Mouse (Mus musculus): ENCODE data around the gene Epb41l1. TPM values are rescaled to one million over a fixed set of nuclear protein-coding genes. Genes with fewer than 3 reads are reported as not detected.

Gene Epb41l1
- polyA plus RNA-seq, 1 experiment from 2014 or later: 0.49 TPM

DNA sequence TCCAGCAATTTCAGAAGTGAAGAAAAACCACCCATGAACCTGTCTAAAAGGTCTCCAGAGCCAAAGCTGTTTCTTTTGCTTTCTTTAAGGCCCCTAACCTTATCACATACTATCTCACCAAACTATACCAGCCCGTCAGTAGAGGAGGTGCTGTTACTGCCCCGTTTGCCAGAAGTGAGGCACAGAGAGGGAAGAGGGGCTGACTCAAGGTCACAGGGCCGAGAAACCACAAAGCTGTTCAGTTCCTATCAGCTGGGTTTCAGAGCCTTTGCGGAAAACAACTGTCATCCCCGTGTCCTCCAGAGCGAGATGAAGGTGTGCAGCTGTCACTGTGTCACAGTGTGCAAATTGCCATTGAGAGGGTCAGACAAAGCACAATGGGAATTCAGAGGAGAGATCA, 21.2 kb downstream of the Epb41l1 start:
- H3K4me3 ChIP-seq (ENCODE audit: low read depth, low read length): no peak overlapping the region
- no peak overlapping the region for H3K9ac ChIP-seq (replicated peaks)
- peaks cover 5% of the 10 kb centered on the region; the same call in 1 of the 2 replicates for H3K36me3 ChIP-seq (replicated peaks; ENCODE audit: insufficient read depth, low read length)
- no peak for TF ChIP-seq CTCF (IDR thresholded peaks at IDR 0.05; ENCODE audit: low read depth)
- no peak for TF ChIP-seq EP300 (IDR thresholded peaks at IDR 0.05; ENCODE audit: low read depth)
- no peak overlapping the region for H3K4me2 ChIP-seq (ENCODE audit: low read depth, low read length)
- H3K27ac ChIP-seq (ENCODE audit: low read depth): no peak overlapping the region
- 15% methylated on average over 6 of the region's 6 CpGs for WGBS (ENCODE audit: insufficient replicate concordance)
- H3K9me3 ChIP-seq (ENCODE audit: low read length): no peaks in the 10 kb centered on the region
- DNase-seq (no peak), ATAC-seq (no peak)
- H3K4me1 ChIP-seq (ENCODE audit: insufficient read depth): peaks cover 7% of the 10 kb centered on the region
- H3K27me3 ChIP-seq (ENCODE audit: insufficient read depth, low read length): no peaks in the 10 kb centered on the region

- Histone ChIP-seq H3K27ac (ENCODE audit: low read depth) (no peak overlapping the region), H3K9me3 (ENCODE audit: low read length) (no peaks in the 10 kb centered on the region), H3K9ac (replicated peaks) (no peak overlapping the region), H3K27me3 (ENCODE audit: insufficient read depth, low read length) (no peaks in the 10 kb centered on the region), H3K4me2 (ENCODE audit: low read depth, low read length) (no peak overlapping the region), H3K4me3 (ENCODE audit: low read depth, low read length) (no peak overlapping the region), H3K36me3 (replicated peaks; ENCODE audit: insufficient read depth, low read length) (peaks cover 5% of the 10 kb centered on the region; the same call in 1 of the 2 replicates), H3K4me1 (ENCODE audit: insufficient read depth) (peaks cover 7% of the 10 kb centered on the region)
- no peak for DNase-seq
- no peak for ATAC-seq
- WGBS (ENCODE audit: insufficient replicate concordance): 69% methylated on average over 1 of the region's 1 CpGs
- TF ChIP-seq CTCF (IDR thresholded peaks at IDR 0.05; ENCODE audit: low read depth): no peak
- TF ChIP-seq EP300 (IDR thresholded peaks at IDR 0.05; ENCODE audit: low read depth): no peak
Observed at GRCm38 (mm10) chr2:156443323-156443722, 22.6 kb downstream of the Epb41l1 start.

DNA sequence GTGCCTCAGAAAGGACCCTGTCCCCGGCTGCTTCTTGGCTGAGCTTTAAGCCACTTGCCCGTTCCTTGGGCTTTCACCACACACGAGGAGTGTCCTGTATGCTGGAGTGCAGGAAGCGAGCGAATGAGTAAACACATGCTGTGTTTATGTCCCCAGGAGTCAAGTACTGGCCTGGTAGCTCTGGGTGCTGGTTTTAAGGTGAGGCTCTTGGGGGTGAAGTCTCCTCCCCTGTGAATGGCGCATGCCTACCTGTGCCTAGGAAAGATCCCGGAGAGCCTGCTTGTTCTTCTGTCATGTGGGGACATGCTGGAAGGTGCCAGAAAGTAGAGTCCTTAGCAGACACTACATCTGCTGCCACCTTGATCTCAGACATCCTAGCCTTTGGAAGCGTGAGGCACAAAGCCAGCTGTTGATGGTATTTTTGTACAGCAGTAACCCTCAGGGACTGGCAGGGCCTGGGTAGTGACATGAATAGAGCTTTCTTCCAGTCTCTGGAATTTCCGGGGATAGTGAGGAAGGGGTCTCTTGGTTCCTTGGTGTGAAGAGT, 25.9 kb downstream of the Epb41l1 start:
- DNase-seq (no peak), ATAC-seq (no peak)

GRCm38 (mm10) chr2:156447413-156448295, 26.9 kb downstream of the Epb41l1 start:
- TF ChIP-seq CTCF (IDR thresholded peaks at IDR 0.05; ENCODE audit: low read depth): no peak
- TF ChIP-seq EP300 (IDR thresholded peaks at IDR 0.05; ENCODE audit: low read depth): no peak
- 31% methylated on average over 10 of the region's 10 CpGs for WGBS (ENCODE audit: insufficient replicate concordance)
- H3K9ac ChIP-seq (replicated peaks): no peak overlapping the region
- no peaks in the 10 kb centered on the region for H3K27me3 ChIP-seq (ENCODE audit: insufficient read depth, low read length)
- H3K4me1 ChIP-seq (ENCODE audit: insufficient read depth): no peaks in the 10 kb centered on the region
- H3K9me3 ChIP-seq (ENCODE audit: low read length): no peaks in the 10 kb centered on the region
- no peak for DNase-seq
- no peak overlapping the region for H3K4me3 ChIP-seq (ENCODE audit: low read depth, low read length)
- H3K27ac ChIP-seq (ENCODE audit: low read depth): no peak overlapping the region
- ATAC-seq: no peak
- H3K4me2 ChIP-seq (ENCODE audit: low read depth, low read length): no peak overlapping the region
- H3K36me3 ChIP-seq (replicated peaks; ENCODE audit: insufficient read depth, low read length): peaks cover 5% of the 10 kb centered on the region; the same call in 1 of the 2 replicates

More for the DNA sequence above, 25.9 kb downstream of the Epb41l1 start:
- Histone ChIP-seq H3K36me3 (replicated peaks; ENCODE audit: insufficient read depth, low read length) (peaks cover 5% of the 10 kb centered on the region; the same call in 1 of the 2 replicates), H3K9ac (replicated peaks) (no peak overlapping the region), H3K4me1 (ENCODE audit: insufficient read depth) (no peaks in the 10 kb centered on the region), H3K27ac (ENCODE audit: low read depth) (no peak overlapping the region), H3K27me3 (ENCODE audit: insufficient read depth, low read length) (no peaks in the 10 kb centered on the region), H3K9me3 (ENCODE audit: low read length) (no peaks in the 10 kb centered on the region), H3K4me2 (ENCODE audit: low read depth, low read length) (no peak overlapping the region), H3K4me3 (ENCODE audit: low read depth, low read length) (no peak overlapping the region)
- 78% methylated on average over 9 of the region's 9 CpGs for WGBS (ENCODE audit: insufficient replicate concordance)
- TF ChIP-seq CTCF (IDR thresholded peaks at IDR 0.05; ENCODE audit: low read depth) (no peak), EP300 (IDR thresholded peaks at IDR 0.05; ENCODE audit: low read depth) (no peak)

DNA sequence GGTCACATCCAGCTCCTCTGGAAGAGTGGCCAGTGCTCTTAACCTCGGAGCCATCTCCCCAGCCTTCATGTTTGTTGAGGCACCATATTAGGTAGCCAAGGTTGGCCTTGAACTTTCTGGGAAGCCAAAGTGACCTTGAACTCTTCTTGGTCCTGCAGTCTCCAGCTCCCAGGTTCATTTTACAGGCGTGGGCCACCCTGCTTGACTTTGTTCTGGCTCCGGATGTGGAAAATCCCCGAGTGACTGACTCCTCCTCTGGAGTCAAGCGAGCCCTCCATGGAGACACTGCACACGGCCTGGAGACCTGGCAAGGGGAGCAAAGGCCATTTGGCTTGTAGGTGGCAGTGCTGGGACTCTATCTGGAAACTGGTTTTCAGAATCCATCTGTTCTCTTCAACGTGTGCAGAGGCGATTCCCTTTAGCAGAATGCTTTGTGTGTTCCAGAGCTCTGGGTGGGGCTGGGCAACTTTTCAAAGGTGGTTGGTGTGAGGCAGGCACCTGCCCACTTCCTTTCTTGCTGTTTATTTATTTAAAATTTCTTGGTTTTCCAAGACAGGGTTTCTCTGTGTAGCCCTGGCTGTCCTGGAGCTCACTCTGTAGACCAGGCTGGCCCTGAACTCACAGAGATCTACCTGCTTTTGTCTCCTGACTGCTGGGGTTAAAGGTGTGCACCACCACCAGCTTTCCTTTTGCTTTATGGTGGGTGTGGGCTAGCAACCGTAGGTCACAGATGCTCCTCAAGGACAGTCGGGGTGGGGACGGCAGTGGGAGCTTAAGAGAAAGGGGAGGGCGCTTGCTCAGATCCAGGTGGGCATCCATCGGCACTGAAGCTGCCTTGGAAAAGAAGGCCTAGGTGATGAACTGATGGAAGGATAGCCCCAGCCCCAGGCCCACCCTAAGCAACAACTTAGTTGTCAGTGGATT, 30.8 kb downstream of the Epb41l1 start:
- H3K27ac ChIP-seq (ENCODE audit: low read depth): no peak overlapping the region
- H3K4me3 ChIP-seq (ENCODE audit: low read depth, low read length): no peak overlapping the region
- H3K27me3 ChIP-seq (ENCODE audit: insufficient read depth, low read length): no peaks in the 10 kb centered on the region
- H3K9me3 ChIP-seq (ENCODE audit: low read length): no peaks in the 10 kb centered on the region
- WGBS (ENCODE audit: insufficient replicate concordance): 70% methylated on average over 13 of the region's 13 CpGs
- H3K36me3 ChIP-seq (replicated peaks; ENCODE audit: insufficient read depth, low read length): no peaks in the 10 kb centered on the region
- H3K4me2 ChIP-seq (ENCODE audit: low read depth, low read length): no peak overlapping the region
- no peak for TF ChIP-seq CTCF (IDR thresholded peaks at IDR 0.05; ENCODE audit: low read depth)
- no peak for TF ChIP-seq EP300 (IDR thresholded peaks at IDR 0.05; ENCODE audit: low read depth)
- peaks cover 8% of the 10 kb centered on the region for H3K4me1 ChIP-seq (ENCODE audit: insufficient read depth)
- no peak overlapping the region for H3K9ac ChIP-seq (replicated peaks)
- no peak for DNase-seq
- ATAC-seq: no peak

DNA sequence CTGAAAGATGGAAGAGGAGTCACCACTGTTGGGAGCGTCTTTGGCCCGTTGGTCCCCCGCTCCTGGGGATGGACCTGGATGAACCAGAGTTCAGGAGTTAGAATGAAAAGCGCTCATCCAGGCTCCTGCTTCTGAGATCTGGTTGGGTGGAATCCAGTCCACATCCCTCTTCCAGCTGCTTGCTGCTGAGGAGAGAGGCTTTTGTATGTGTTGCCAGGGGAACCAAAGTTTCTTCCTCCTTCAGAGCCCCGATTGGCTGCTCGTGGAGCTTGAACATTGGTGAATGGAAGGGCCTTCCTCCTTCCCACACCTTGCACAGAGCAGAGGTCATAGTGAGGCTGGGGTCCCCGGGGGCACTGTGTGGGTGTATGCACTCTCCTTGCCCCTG, 31.4 kb downstream of the Epb41l1 start:
- no peak for TF ChIP-seq EP300 (IDR thresholded peaks at IDR 0.05; ENCODE audit: low read depth)
- no peak for TF ChIP-seq CTCF (IDR thresholded peaks at IDR 0.05; ENCODE audit: low read depth)
- DNase-seq (no peak), ATAC-seq (no peak)
- H3K4me3 ChIP-seq (ENCODE audit: low read depth, low read length): no peak overlapping the region
- H3K4me2 ChIP-seq (ENCODE audit: low read depth, low read length): no peak overlapping the region
- H3K36me3 ChIP-seq (replicated peaks; ENCODE audit: insufficient read depth, low read length): no peaks in the 10 kb centered on the region
- 76% methylated on average over 7 of the region's 7 CpGs for WGBS (ENCODE audit: insufficient replicate concordance)
- H3K27me3 ChIP-seq (ENCODE audit: insufficient read depth, low read length): no peaks in the 10 kb centered on the region
- H3K9me3 ChIP-seq (ENCODE audit: low read length): no peaks in the 10 kb centered on the region
- no peak overlapping the region for H3K9ac ChIP-seq (replicated peaks)
- no peak overlapping the region for H3K27ac ChIP-seq (ENCODE audit: low read depth)
- H3K4me1 ChIP-seq (ENCODE audit: insufficient read depth): peaks cover 8% of the 10 kb centered on the region

Data from liver, postnatal 0 days (tissue).